Mouse (Mus musculus): ENCODE data around the gene Gpi1. TPM values are rescaled to one million over a fixed set of nuclear protein-coding genes. Genes with fewer than 3 reads are reported as not detected.

The Gpi1 gene
- polyA plus RNA-seq, 1 experiment from 2014 or later: 260 TPM

- Histone ChIP-seq H3K9ac (peak overlapping the region; percentile 92), H3K36me3 (replicated peaks) (peaks cover 23% of the 10 kb centered on the region), H3K27me3 (no peaks in the 10 kb centered on the region), H3K27ac (peak overlapping the region; percentile 87), H3K9me3 (no peaks in the 10 kb centered on the region), H3K4me1 (peaks cover 16% of the 10 kb centered on the region), H3K4me2 (peak overlapping the region; percentile 80), H3K4me3 (replicated peaks) (peak overlapping the region; percentile 87)
- peak; percentile 25 for ATAC-seq (ENCODE audit: low FRiP score)
- under 1% methylated on average over 51 of the region's 54 CpGs for WGBS
Measured at GRCm38 (mm10) chr7:34167766-34168469, 62.2 kb downstream of the Gpi1 start.

GRCm38 (mm10) chr7:34166850-34167249 is 63.3 kb downstream of the Gpi1 start:
- H3K4me2 ChIP-seq: peak overlapping the region; percentile 37

GRCm38 (mm10) chr7:34165999-34166398 is 64.1 kb downstream of the Gpi1 start:
- H3K36me3 ChIP-seq (replicated peaks): peaks cover 42% of the 10 kb centered on the region
- 82% methylated on average over 3 of the region's 3 CpGs for WGBS
- H3K27ac ChIP-seq: no peak overlapping the region
- H3K4me2 ChIP-seq: no peak overlapping the region
- no peak overlapping the region for H3K9ac ChIP-seq
- peaks cover 16% of the 10 kb centered on the region for H3K4me1 ChIP-seq
- no peak for ATAC-seq (ENCODE audit: low FRiP score)
- H3K4me3 ChIP-seq (replicated peaks): no peak overlapping the region
- H3K27me3 ChIP-seq: no peaks in the 10 kb centered on the region
- H3K9me3 ChIP-seq: no peaks in the 10 kb centered on the region

More at GRCm38 (mm10) chr7:34166850-34167249, 63.3 kb downstream of the Gpi1 start:
- 51% methylated on average over 4 of the region's 4 CpGs for WGBS
- Histone ChIP-seq H3K4me3 (replicated peaks) (0 out of 2 replicates have a peak overlapping the region, but pooled peaks have one; percentile 8), H3K4me1 (peaks cover 16% of the 10 kb centered on the region), H3K36me3 (replicated peaks) (peaks cover 34% of the 10 kb centered on the region), H3K27ac (no peak overlapping the region), H3K9me3 (no peaks in the 10 kb centered on the region), H3K9ac (no peak overlapping the region), H3K27me3 (no peaks in the 10 kb centered on the region)
- ATAC-seq (ENCODE audit: low FRiP score): no peak

- H3K36me3 ChIP-seq (replicated peaks): peaks cover 54% of the 10 kb centered on the region
- 94% methylated on average over 7 of the region's 7 CpGs for WGBS
- H3K4me3 ChIP-seq (replicated peaks): no peak overlapping the region
Measured at GRCm38 (mm10) chr7:34164671-34165070, 65.5 kb downstream of the Gpi1 start.

GRCm38 (mm10) chr7:34159167-34159566 is 71.0 kb downstream of the Gpi1 start:
- Histone ChIP-seq H3K36me3 (replicated peaks) (peaks cover 93% of the 10 kb centered on the region), H3K9me3 (no peaks in the 10 kb centered on the region), H3K9ac (no peak overlapping the region), H3K4me3 (replicated peaks) (no peak overlapping the region), H3K27ac (no peak overlapping the region), H3K27me3 (no peaks in the 10 kb centered on the region), H3K4me1 (no peaks in the 10 kb centered on the region), H3K4me2 (no peak overlapping the region)
- 91% methylated on average over 3 of the region's 3 CpGs for WGBS
- ATAC-seq (ENCODE audit: low FRiP score): no peak

More at GRCm38 (mm10) chr7:34164671-34165070, 65.5 kb downstream of the Gpi1 start:
- Histone ChIP-seq H3K27me3 (no peaks in the 10 kb centered on the region), H3K9ac (no peak overlapping the region), H3K4me1 (peaks cover 16% of the 10 kb centered on the region), H3K27ac (no peak overlapping the region), H3K4me2 (no peak overlapping the region), H3K9me3 (no peaks in the 10 kb centered on the region)
- ATAC-seq (ENCODE audit: low FRiP score): no peak

GRCm38 (mm10) chr7:34157994-34158393 is 72.1 kb downstream of the Gpi1 start:
- no peaks in the 10 kb centered on the region for H3K27me3 ChIP-seq
- 99% methylated on average over 3 of the region's 3 CpGs for WGBS
- H3K9ac ChIP-seq: no peak overlapping the region
- no peaks in the 10 kb centered on the region for H3K4me1 ChIP-seq
- ATAC-seq (ENCODE audit: low FRiP score): no peak
- H3K4me3 ChIP-seq (replicated peaks): no peak overlapping the region
- no peaks in the 10 kb centered on the region for H3K9me3 ChIP-seq
- H3K27ac ChIP-seq: no peak overlapping the region
- H3K36me3 ChIP-seq (replicated peaks): peaks cover 95% of the 10 kb centered on the region
- no peak overlapping the region for H3K4me2 ChIP-seq

Other genes starting within 250 kb of the Gpi1 start
- not detected in 2 replicates for gene Scgb2b27, start 216.4 kb downstream of the Gpi1 start, polyA plus RNA-seq (2016; fragmentation: Nextera tagmentation; extraction: Ambion mirVana)
- not detected in 2 replicates for gene Scgb1b27, start 208.9 kb downstream of the Gpi1 start, polyA plus RNA-seq (2016; fragmentation: Nextera tagmentation; extraction: Ambion mirVana)
- not detected in 2 replicates for gene Scgb1b30, start 134.9 kb downstream of the Gpi1 start, polyA plus RNA-seq (2016; fragmentation: Nextera tagmentation; extraction: Ambion mirVana)
- 3.8 and 4.4 TPM in 2 replicates for gene Wtip, start 97.1 kb downstream of the Gpi1 start, polyA plus RNA-seq (2016; fragmentation: Nextera tagmentation; extraction: Ambion mirVana)
- gene Uba2, start 60.7 kb downstream of the Gpi1 start, polyA plus RNA-seq (2016; fragmentation: Nextera tagmentation; extraction: Ambion mirVana): 251 and 253 TPM in 2 replicates
- gene Pdcd2l, start 33.7 kb downstream of the Gpi1 start, polyA plus RNA-seq (2016; fragmentation: Nextera tagmentation; extraction: Ambion mirVana): 64.1 and 67.5 TPM in 2 replicates
- not detected in 2 replicates for gene Gm6096, start 20.7 kb upstream of the Gpi1 start, polyA plus RNA-seq (2016; fragmentation: Nextera tagmentation; extraction: Ambion mirVana)
- 33.4 and 33.5 TPM in 2 replicates for gene 4931406P16Rik, start 83.2 kb upstream of the Gpi1 start, polyA plus RNA-seq (2016; fragmentation: Nextera tagmentation; extraction: Ambion mirVana)
- gene Lsm14a, start 163.0 kb upstream of the Gpi1 start, polyA plus RNA-seq (2016; fragmentation: Nextera tagmentation; extraction: Ambion mirVana): 115 and 121 TPM in 2 replicates

Measured in forebrain, embryonic 12.5 days (tissue).